11 mouse cellular contexts compared by ENCODE assay signal in the genomic region with DNA sequence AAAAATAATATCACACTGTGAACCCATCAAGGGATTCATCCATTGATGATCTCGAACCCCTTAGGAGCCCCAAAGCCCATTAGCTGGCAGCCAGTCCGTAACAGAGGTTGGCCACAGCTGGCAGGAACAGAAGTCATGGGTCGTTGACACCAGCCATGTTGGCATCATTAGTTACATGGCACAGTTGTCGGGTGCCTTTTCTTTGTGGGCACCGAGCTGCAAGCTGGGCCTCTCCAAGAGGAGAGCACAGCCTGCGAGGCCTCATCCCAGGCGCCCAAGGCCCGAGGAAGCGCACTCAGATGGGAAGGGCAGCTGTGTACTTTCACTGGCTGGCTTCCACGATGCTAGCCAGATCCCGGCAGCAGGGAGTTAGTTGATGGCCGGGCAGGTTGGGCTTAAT.
DNase-seq lines count a peak whose midpoint lies in the region; ATAC-seq and TF ChIP-seq lines count a peak whose summit lies in the region.
"Had no signal": no experiment of that assay in that cellular context is flagged by ENCODE, and none has a peak within 500 bp of the region (broad histone marks: within the 10 kb centered on the region; RNA-seq: fewer than 3 reads in every experiment).

No protein-coding gene starts in this region.

- no peak overlapping the region for H3K9ac ChIP-seq in forebrain, postnatal 0 days
- no peak overlapping the region for H3K9ac ChIP-seq in forebrain, embryonic 16.5 days (replicated peaks; ENCODE audit: low read depth, low read length)
- no peak overlapping the region for H3K9ac ChIP-seq in hindbrain, embryonic 12.5 days
- H3K9ac ChIP-seq in hindbrain, embryonic 14.5 days = no peak overlapping the region
- H3K9ac ChIP-seq in midbrain, postnatal 0 days (replicated peaks; ENCODE audit: low read length, poor library complexity, severe bottlenecking) = no peak overlapping the region
- H3K9ac ChIP-seq in midbrain, embryonic 11.5 days (ENCODE audit: low read length) = no peak overlapping the region
- H3K9ac ChIP-seq: forebrain, embryonic 15.5 days; liver, postnatal 0 days had no signal

- H3K27me3 ChIP-seq in forebrain, postnatal 0 days (ENCODE audit: insufficient read depth, low read length) = no peaks in the 10 kb centered on the region
- no peaks in the 10 kb centered on the region for H3K27me3 ChIP-seq in forebrain, embryonic 16.5 days (replicated peaks; ENCODE audit: control insufficient read depth, insufficient read depth, low read length)
- H3K27me3 ChIP-seq in hindbrain, embryonic 12.5 days = no peaks in the 10 kb centered on the region
- H3K27me3 ChIP-seq in hindbrain, embryonic 14.5 days (ENCODE audit: control insufficient read depth, insufficient read depth, low read length) = no peaks in the 10 kb centered on the region
- no peaks in the 10 kb centered on the region for H3K27me3 ChIP-seq in midbrain, postnatal 0 days (ENCODE audit: insufficient read depth, low read length)
- H3K27me3 ChIP-seq in midbrain, embryonic 11.5 days (ENCODE audit: control insufficient read depth, insufficient read depth, low read length) = no peaks in the 10 kb centered on the region
- H3K27me3 ChIP-seq: forebrain, embryonic 15.5 days had no signal

- no peak for TF ChIP-seq CTCF in forebrain, postnatal 0 days (IDR thresholded peaks at IDR 0.05; ENCODE audit: low read depth)
- no peak for TF ChIP-seq CTCF in midbrain, postnatal 0 days (IDR thresholded peaks at IDR 0.05)

- peaks cover 19% of the 10 kb centered on the region for H3K4me1 ChIP-seq in forebrain, postnatal 0 days (ENCODE audit: insufficient read depth)
- H3K4me1 ChIP-seq in forebrain, embryonic 16.5 days (replicated peaks; ENCODE audit: control insufficient read depth, insufficient read depth, low read length) = peaks cover 27% of the 10 kb centered on the region
- H3K4me1 ChIP-seq in hindbrain, embryonic 12.5 days = peaks cover 22% of the 10 kb centered on the region
- peaks cover 36% of the 10 kb centered on the region for H3K4me1 ChIP-seq in hindbrain, embryonic 14.5 days (replicated peaks; ENCODE audit: control insufficient read depth, insufficient read depth, low read length)
- no peaks in the 10 kb centered on the region for H3K4me1 ChIP-seq in midbrain, postnatal 0 days (ENCODE audit: insufficient read depth, low read length)
- H3K4me1 ChIP-seq in midbrain, embryonic 11.5 days (ENCODE audit: control insufficient read depth, insufficient read depth, low read length) = 0 out of 2 replicates have a peak, but pooled peaks cover 2% of the 10 kb centered on the region

- H3K4me2 ChIP-seq in forebrain, postnatal 0 days (ENCODE audit: low read depth) = no peak overlapping the region
- no peak overlapping the region for H3K4me2 ChIP-seq in forebrain, embryonic 16.5 days (ENCODE audit: low read length)
- H3K4me2 ChIP-seq in hindbrain, embryonic 12.5 days (replicated peaks) = no peak overlapping the region
- no peak overlapping the region for H3K4me2 ChIP-seq in hindbrain, embryonic 14.5 days (replicated peaks)
- no peak overlapping the region for H3K4me2 ChIP-seq in midbrain, postnatal 0 days (ENCODE audit: low read depth, low read length, poor library complexity, severe bottlenecking)
- no peak overlapping the region for H3K4me2 ChIP-seq in midbrain, embryonic 11.5 days
- H3K4me2 ChIP-seq: forebrain, embryonic 15.5 days had no signal

- whole genome bisulfite sequencing in forebrain, postnatal 0 days = 60% methylated on average over 12 of the region's 12 CpGs
- 64% methylated on average over 12 of the region's 12 CpGs for WGBS in forebrain, embryonic 16.5 days
- 75% methylated on average over 12 of the region's 12 CpGs for WGBS in hindbrain, embryonic 12.5 days
- WGBS in hindbrain, embryonic 14.5 days = 55% methylated on average over 12 of the region's 12 CpGs
- 76% methylated on average over 12 of the region's 12 CpGs for WGBS in midbrain, postnatal 0 days
- WGBS in midbrain, embryonic 11.5 days = 92% methylated on average over 12 of the region's 12 CpGs

- no peaks in the 10 kb centered on the region for H3K36me3 ChIP-seq in forebrain, postnatal 0 days (ENCODE audit: insufficient read depth)
- H3K36me3 ChIP-seq in forebrain, embryonic 16.5 days (ENCODE audit: control insufficient read depth, insufficient read depth) = no peaks in the 10 kb centered on the region
- no peaks in the 10 kb centered on the region for H3K36me3 ChIP-seq in hindbrain, embryonic 12.5 days
- no peaks in the 10 kb centered on the region for H3K36me3 ChIP-seq in hindbrain, embryonic 14.5 days (replicated peaks; ENCODE audit: control insufficient read depth, insufficient read depth)
- 0 out of 2 replicates have a peak, but pooled peaks cover 6% of the 10 kb centered on the region for H3K36me3 ChIP-seq in midbrain, postnatal 0 days (ENCODE audit: insufficient read depth, low read length)
- H3K36me3 ChIP-seq in midbrain, embryonic 11.5 days (ENCODE audit: control insufficient read depth, insufficient read depth, low read length) = no peaks in the 10 kb centered on the region
- H3K36me3 ChIP-seq: forebrain, embryonic 15.5 days had no signal

- ATAC-seq in forebrain, postnatal 0 days = no peak
- ATAC-seq in forebrain, embryonic 16.5 days = no peak
- ATAC-seq in hindbrain, embryonic 12.5 days (ENCODE audit: low FRiP score) = no peak
- ATAC-seq in hindbrain, embryonic 14.5 days (ENCODE audit: low FRiP score) = no peak
- no peak for ATAC-seq in midbrain, postnatal 0 days (ENCODE audit: low FRiP score)
- no peak for ATAC-seq in midbrain, embryonic 11.5 days (ENCODE audit: low FRiP score)
- ATAC-seq: forebrain, embryonic 15.5 days; liver, postnatal 0 days had no signal

- no peaks in the 10 kb centered on the region for H3K9me3 ChIP-seq in forebrain, postnatal 0 days (ENCODE audit: low read length)
- no peaks in the 10 kb centered on the region for H3K9me3 ChIP-seq in forebrain, embryonic 16.5 days (ENCODE audit: control insufficient read depth, low read length)
- H3K9me3 ChIP-seq in hindbrain, embryonic 12.5 days (replicated peaks) = no peaks in the 10 kb centered on the region
- H3K9me3 ChIP-seq in hindbrain, embryonic 14.5 days (ENCODE audit: control insufficient read depth, low read length) = no peaks in the 10 kb centered on the region
- no peaks in the 10 kb centered on the region for H3K9me3 ChIP-seq in midbrain, postnatal 0 days (ENCODE audit: low read length)
- H3K9me3 ChIP-seq in midbrain, embryonic 11.5 days (ENCODE audit: control insufficient read depth, low read length) = no peaks in the 10 kb centered on the region
- H3K9me3 ChIP-seq: forebrain, embryonic 15.5 days had no signal

- 0 out of 2 replicates have a peak overlapping the region, but pooled peaks have one; percentile 15 for H3K27ac ChIP-seq in forebrain, postnatal 0 days (ENCODE audit: low read depth, low read length)
- H3K27ac ChIP-seq in forebrain, embryonic 16.5 days (ENCODE audit: low read length) = no peak overlapping the region
- H3K27ac ChIP-seq in hindbrain, embryonic 12.5 days = 0 out of 2 replicates have a peak overlapping the region, but pooled peaks have one; percentile 30
- H3K27ac ChIP-seq in hindbrain, embryonic 14.5 days = no peak overlapping the region
- H3K27ac ChIP-seq in midbrain, postnatal 0 days (ENCODE audit: low read depth, low read length) = no peak overlapping the region
- no peak overlapping the region for H3K27ac ChIP-seq in midbrain, embryonic 11.5 days (ENCODE audit: low read depth, low read length)

- no peak for DNase-seq in forebrain, postnatal 0 days
- DNase-seq in hindbrain, embryonic 14.5 days (ENCODE audit: low spot score) = no peak
- DNase-seq in midbrain, postnatal 0 days (ENCODE audit: low spot score) = peak; percentile 49
- DNase-seq in midbrain, embryonic 11.5 days (ENCODE audit: low spot score, missing footprints) = no peak
- no peak for DNase-seq in B cell, adult 2 months
- no peak for DNase-seq in embryo, embryonic 11 days
- DNase-seq: liver, postnatal 0 days; right cerebral cortex, postnatal 25 days had no signal

- no peak overlapping the region for H3K4me3 ChIP-seq in forebrain, postnatal 0 days (ENCODE audit: low read depth, low read length)
- no peak overlapping the region for H3K4me3 ChIP-seq in forebrain, embryonic 16.5 days (replicated peaks; ENCODE audit: low read length)
- H3K4me3 ChIP-seq in hindbrain, embryonic 12.5 days = no peak overlapping the region
- no peak overlapping the region for H3K4me3 ChIP-seq in hindbrain, embryonic 14.5 days (replicated peaks; ENCODE audit: low read length)
- no peak overlapping the region for H3K4me3 ChIP-seq in midbrain, postnatal 0 days (ENCODE audit: low read depth, low read length)
- no peak overlapping the region for H3K4me3 ChIP-seq in midbrain, embryonic 11.5 days (ENCODE audit: low read depth, low read length)
- H3K4me3 ChIP-seq: forebrain, embryonic 15.5 days had no signal

Comparison
In these comparisons a context has a peak if more than half of its experiments do, and no peak if none do; other contexts are left out.
1. H3K27ac ChIP-seq: peak in forebrain, postnatal 0 days (single experiment) and hindbrain, embryonic 12.5 days (single experiment); none in forebrain, embryonic 16.5 days (single experiment), hindbrain, embryonic 14.5 days (single experiment), midbrain, postnatal 0 days (single experiment) and midbrain, embryonic 11.5 days (single experiment).